Mouse (Mus musculus) limb, embryonic 11.5 days (tissue): ENCODE data around the gene Wnt1. TPM values are rescaled to one million over a fixed set of nuclear protein-coding genes. Genes with fewer than 3 reads are reported as not detected.

ENCODE experiments used
- ATAC-seq: fragments of 200-750 bp; cut with Nextera tagmentation; 2 replicates; pipeline ENCODE4 v1.8.0; 2017; ENCODE audit warnings: low read depth; ENCODE audit not compliant: insufficient number of reproducible peaks, low FRiP score, low TSS enrichment
- DNase-seq: peaks from one replicate; pipeline ENCODE4 v3.0.0-alpha.2; 2015; ENCODE audit warnings: low spot score
- H3K27ac ChIP-seq: fragments of 300-500 bp; sonication (generic); replicated peaks from 2 replicates; pipeline ENCODE4 v1.5.1; 2014; ENCODE audit warnings: low read depth, mild to moderate bottlenecking, low read length
- H3K27me3 ChIP-seq: fragments of 300-500 bp; sonication (generic); 2 replicates; pipeline ENCODE4 v1.6.1; 2014; ENCODE audit warnings: mild to moderate bottlenecking, low read length, mixed read lengths; ENCODE audit not compliant: control insufficient read depth, insufficient read depth
- H3K36me3 ChIP-seq: fragments of 300-500 bp; sonication (generic); 2 replicates; pipeline ENCODE4 v1.6.1; 2014; ENCODE audit warnings: mild to moderate bottlenecking, low read length, moderate library complexity, mixed read lengths; ENCODE audit not compliant: control insufficient read depth, insufficient read depth
- H3K4me1 ChIP-seq: fragments of 300-500 bp; sonication (generic); 2 replicates; pipeline ENCODE4 v1.6.1; 2014; ENCODE audit warnings: low read length, mixed read lengths; ENCODE audit not compliant: control insufficient read depth, insufficient read depth
- H3K4me2 ChIP-seq: fragments of 300-500 bp; sonication (generic); 2 replicates; pipeline ENCODE4 v1.6.1; 2014; ENCODE audit warnings: low read depth, mild to moderate bottlenecking, moderate library complexity; ENCODE audit not compliant: severe bottlenecking
- H3K4me3 ChIP-seq: fragments of 300-500 bp; sonication (generic); 2 replicates; pipeline ENCODE4 v1.5.1; 2014; ENCODE audit warnings: low read depth, low read length
- H3K9ac ChIP-seq: fragments of 300-500 bp; sonication (generic); 2 replicates; pipeline ENCODE4 v1.6.1; 2014; ENCODE audit warnings: mild to moderate bottlenecking, low read length
- H3K9me3 ChIP-seq: fragments of 300-500 bp; sonication (generic); 2 replicates; pipeline ENCODE4 v1.6.1; 2016; ENCODE audit warnings: low read length; ENCODE audit not compliant: control insufficient read depth
- WGBS: fragments of 180-500 bp; shearing (Covaris S2); extraction: QIAGEN DNeasy Blood & Tissue Kit; methylation state at CpG from one replicate; pipeline ENCODE4 v1.1.7; 2014; 5-methylcytosine and 5-hydroxymethylcytosine counted together
- polyA plus RNA-seq: library from polyadenylated mRNA; unstranded; fragments of >200 nt; fragmentation: Nextera tagmentation; extraction: Ambion mirVana; gene quantifications from 2 replicates; pipeline ENCODE4 v1.2.1, GENCODE M21; 2014

Wnt1 gene
- polyA plus RNA-seq, 1 experiment from 2014 or later: not detected

DNA sequence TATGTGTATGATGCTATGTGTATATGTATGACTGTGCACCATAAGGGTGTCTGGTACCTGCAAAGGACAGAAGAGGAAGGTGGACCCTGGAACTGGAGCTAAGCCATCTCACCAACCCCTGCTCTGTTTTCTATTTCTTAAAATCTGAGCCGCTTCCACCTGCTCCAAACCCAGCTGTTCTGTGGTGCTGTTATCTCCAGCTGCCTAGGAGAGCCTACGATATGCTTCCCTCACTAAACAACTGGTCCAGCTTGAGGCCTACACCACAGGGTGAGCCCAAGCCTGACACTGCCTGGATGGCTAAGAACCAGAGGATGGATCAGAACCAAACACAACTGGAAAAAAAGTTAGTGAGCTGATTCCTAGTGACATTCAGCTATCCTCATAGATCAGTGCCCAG, 35.5 kb upstream of the Wnt1 start:
- no peak overlapping the region for H3K9ac ChIP-seq
- no peak overlapping the region for H3K27ac ChIP-seq
- no peak overlapping the region for H3K4me2 ChIP-seq
- no peaks in the 10 kb centered on the region for H3K4me1 ChIP-seq
- no peaks in the 10 kb centered on the region for H3K27me3 ChIP-seq
- H3K4me3 ChIP-seq: no peak overlapping the region
- DNase-seq (no peak), ATAC-seq (no peak)
- peaks cover 2% of the 10 kb centered on the region; the same call in 1 of the 2 replicates for H3K36me3 ChIP-seq
- no peaks in the 10 kb centered on the region for H3K9me3 ChIP-seq
- WGBS: 89% methylated on average over 2 of the region's 2 CpGs

DNA sequence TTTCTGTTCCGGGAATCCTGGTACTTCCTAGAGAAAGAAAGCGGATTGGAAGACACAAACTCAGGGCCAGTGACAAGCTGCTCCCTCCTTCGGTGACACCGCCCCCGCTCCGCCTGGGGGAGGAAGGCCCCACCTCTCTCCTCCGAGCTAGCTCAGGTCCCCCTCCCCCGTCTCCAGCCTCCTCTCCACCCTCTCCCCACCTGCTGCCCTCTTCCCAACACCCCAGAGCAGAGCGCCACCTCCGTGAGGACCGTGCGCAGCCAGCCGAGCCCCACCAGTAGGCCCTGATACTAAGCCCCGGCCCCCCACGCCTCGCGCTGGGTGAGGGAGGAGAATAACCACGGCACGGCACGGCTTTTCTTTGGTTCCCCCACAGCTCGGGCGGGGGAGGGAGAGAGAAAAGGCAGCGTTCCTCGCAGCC, 27.4 kb upstream of the Wnt1 start:
- DNase-seq (peak; percentile 80), ATAC-seq (peak; percentile 72)
- Histone ChIP-seq H3K36me3 (peaks cover 2% of the 10 kb centered on the region; the same call in 1 of the 2 replicates), H3K27me3 (peaks cover 4% of the 10 kb centered on the region; the same call in 1 of the 2 replicates), H3K9me3 (no peaks in the 10 kb centered on the region), H3K4me3 (peak overlapping the region; percentile 99), H3K9ac (peak overlapping the region; percentile 83), H3K4me2 (peak overlapping the region; percentile 81), H3K4me1 (peaks cover 15% of the 10 kb centered on the region), H3K27ac (peak overlapping the region; percentile 73)
- WGBS: under 1% methylated on average over 21 of the region's 24 CpGs

DNA sequence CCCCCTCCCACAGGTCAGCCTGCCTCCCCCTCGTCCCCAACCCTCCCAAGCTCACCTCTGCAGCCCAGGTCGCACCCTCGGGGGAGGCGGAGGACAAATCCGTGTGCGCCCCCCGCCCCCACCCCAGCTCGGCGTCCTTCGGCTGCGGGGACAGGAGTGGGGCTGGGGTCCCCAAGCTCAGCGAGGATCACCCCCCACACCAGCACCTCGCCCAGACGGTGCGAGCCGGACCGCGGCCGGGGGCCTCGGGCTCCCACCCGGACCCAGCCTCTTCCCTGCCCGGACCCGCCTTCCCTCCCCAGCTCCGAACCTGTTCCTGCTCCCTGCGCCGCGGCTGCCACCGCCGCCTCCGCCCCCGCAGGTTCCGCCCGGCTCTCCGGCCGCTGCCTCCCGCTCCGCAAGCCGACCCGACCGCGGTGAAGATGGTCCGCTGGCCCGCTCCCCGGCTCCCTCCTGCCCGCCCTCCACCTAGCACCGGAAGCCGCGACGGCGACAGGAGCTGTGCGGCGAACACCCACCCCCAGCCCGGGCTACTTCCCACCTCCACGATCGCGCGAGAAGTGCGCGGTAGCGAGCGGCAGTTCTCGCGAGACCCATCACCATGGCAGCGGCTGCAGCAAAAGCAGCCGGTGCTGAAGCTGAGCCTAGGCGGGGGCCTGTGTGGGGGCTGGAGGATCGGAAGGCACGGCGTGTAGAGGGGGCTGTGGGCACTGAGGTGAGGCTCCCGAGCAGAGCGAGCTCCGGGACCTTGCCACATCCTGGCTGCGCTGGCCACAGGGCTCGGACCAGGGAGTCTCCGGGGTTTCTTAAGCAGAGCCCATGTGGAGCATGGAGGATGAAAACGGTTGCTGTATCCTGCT, 26.8 kb upstream of the Wnt1 start, which contains the start of gene Arf3:
Gene Arf3, minus strand, starts transcription at position 545 of the 860 bp plus-strand sequence.
- H3K4me3 ChIP-seq: peak within 1 kb of the TSS; percentile 99
- DNase-seq (peak; percentile 98), ATAC-seq (peak; percentile 89)
- peaks cover 2% of the 10 kb centered on the region; the same call in 1 of the 2 replicates for H3K36me3 ChIP-seq
- H3K9me3 ChIP-seq: no peaks in the 10 kb centered on the region
- WGBS: under 1% methylated on average over 75 of the region's 76 CpGs
- peak within 1 kb of the TSS; percentile 81 for H3K4me2 ChIP-seq
- peaks cover 15% of the 10 kb centered on the region for H3K4me1 ChIP-seq
- H3K9ac ChIP-seq: peak within 1 kb of the TSS; percentile 83
- peak within 1 kb of the TSS; percentile 73 for H3K27ac ChIP-seq
- H3K27me3 ChIP-seq: peaks cover 4% of the 10 kb centered on the region; the same call in 1 of the 2 replicates

DNA sequence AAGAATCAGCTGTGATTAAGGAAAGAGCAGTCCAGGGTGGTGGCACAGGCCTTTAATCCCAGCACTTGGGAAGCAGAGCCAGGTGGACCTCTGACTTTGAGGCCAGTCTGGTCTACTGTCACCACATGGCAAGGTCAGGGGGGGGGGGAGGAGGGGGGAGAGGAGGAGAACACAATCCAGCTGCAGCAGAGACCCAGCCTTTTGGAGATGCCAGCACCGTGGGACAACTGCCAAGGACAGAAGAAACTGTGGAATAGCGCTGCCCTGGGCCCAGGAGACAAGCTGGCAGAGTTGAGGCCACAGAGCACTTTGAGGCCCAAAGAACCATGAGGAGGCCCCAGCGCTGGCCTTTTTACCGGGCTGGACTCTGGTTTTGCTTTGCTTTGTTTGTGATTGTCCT, 23.7 kb upstream of the Wnt1 start:
- no peak overlapping the region for H3K9ac ChIP-seq
- H3K4me1 ChIP-seq: peaks cover 15% of the 10 kb centered on the region
- 67% methylated on average over 4 of the region's 4 CpGs for WGBS
- H3K27me3 ChIP-seq: peaks cover 8% of the 10 kb centered on the region
- no peak overlapping the region for H3K4me3 ChIP-seq
- no peak overlapping the region for H3K27ac ChIP-seq
- DNase-seq: no peak
- no peak overlapping the region for H3K4me2 ChIP-seq
- no peaks in the 10 kb centered on the region for H3K9me3 ChIP-seq
- no peaks in the 10 kb centered on the region for H3K36me3 ChIP-seq
- ATAC-seq: no peak

DNA sequence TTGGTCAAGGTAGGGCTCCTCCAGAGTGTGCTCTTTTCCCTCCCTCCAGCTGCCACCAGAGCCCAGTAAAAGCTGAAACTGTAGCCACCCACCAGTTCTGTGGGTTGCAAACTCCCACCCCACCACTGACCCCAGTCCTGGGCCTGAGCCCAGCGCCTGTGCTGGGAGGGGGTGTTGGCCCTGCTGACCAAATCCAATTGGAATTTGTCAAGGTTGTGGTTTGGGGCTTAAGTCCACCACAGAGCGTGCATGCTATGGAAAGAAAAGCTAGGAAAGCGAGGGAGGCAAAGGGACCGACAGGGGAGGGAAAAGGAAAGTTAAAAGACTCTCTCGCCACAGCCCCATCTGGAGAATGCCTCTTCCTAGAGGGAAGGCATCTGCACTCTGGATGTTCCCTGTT, 21.4 kb upstream of the Wnt1 start:
- ATAC-seq (no peak), DNase-seq (no peak)
- WGBS: 22% methylated on average over 5 of the region's 5 CpGs
- Histone ChIP-seq H3K4me1 (peaks cover 12% of the 10 kb centered on the region), H3K9ac (no peak overlapping the region), H3K27ac (no peak overlapping the region), H3K9me3 (no peaks in the 10 kb centered on the region), H3K4me3 (no peak overlapping the region), H3K27me3 (peaks cover 31% of the 10 kb centered on the region), H3K36me3 (no peaks in the 10 kb centered on the region), H3K4me2 (no peak overlapping the region)

DNA sequence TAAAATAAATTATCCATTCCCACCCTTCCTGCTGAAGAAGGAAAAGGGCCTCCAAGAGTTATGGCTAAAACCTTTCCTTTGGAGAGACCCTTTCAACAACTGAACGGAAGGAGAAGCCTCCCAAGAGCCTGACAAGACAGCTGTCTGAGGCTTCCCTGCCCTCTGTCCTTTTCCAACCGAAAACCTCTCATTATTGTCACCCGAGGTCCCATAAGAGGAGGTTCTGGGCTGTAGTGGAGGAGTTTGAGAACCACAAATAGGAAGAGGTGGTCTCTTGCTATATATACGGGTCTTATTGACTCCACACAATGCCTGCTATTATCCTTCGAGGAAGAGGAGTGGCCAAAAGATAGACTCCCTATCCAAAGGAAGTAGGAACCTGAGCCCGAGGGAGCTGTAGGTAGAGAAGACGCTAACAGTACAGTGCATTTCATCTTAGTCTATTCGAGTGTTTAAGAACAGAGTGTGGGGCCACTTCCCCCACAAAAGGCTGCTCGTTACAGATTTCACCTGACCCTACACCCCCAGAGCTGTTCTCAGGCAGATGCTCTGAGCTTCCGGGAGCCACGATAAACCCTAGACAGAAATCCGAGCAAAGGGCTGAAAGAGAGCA, 17.7 kb upstream of the Wnt1 start:
- Histone ChIP-seq H3K27me3 (peaks cover 64% of the 10 kb centered on the region), H3K9me3 (no peaks in the 10 kb centered on the region), H3K4me2 (peak overlapping the region; percentile 33; the same call in 1 of the 2 replicates), H3K9ac (no peak overlapping the region), H3K4me1 (peaks cover 16% of the 10 kb centered on the region), H3K4me3 (peak overlapping the region; percentile 21; the same call in 1 of the 2 replicates), H3K36me3 (no peaks in the 10 kb centered on the region), H3K27ac (no peak overlapping the region)
- 6% methylated on average over 12 of the region's 12 CpGs for whole genome bisulfite sequencing
- ATAC-seq (no peak), DNase-seq (no peak)

DNA sequence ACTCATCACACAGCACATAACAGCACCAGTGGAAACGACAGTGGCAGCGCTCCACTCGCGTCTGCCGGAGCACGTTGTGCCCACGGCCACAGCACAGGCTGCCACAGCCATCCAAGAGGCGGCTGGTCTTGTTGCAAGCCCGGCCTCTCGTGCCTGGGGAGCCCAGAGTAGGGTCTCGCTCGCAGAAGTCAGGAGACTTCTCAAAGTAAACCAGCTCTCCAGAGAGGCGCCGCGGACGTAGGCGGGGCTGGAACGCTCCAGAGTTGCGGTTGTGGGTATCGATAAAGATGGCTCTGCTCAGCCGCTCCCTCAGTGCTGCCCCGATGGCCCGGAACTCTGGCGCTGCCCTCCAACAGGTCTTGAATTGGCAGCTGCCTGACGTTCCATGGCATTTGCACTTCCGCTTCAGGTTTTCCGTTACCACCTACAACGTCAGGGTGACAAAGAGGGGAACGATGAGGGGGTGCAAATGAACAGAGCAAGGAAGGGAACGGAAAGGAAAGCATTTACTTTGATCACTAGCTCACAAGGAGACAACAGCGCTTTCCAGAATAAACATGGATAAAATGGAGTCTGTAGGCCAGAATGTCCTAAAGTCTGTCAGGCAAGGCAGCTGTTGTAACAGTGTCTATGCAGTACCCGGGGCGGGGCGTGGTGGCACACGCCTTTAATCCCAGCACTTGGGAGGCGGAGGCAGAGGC, 17.0 kb upstream of the Wnt1 start:
- Histone ChIP-seq H3K27ac (no peak overlapping the region), H3K27me3 (peaks cover 71% of the 10 kb centered on the region), H3K36me3 (no peaks in the 10 kb centered on the region), H3K4me3 (peak overlapping the region; percentile 21), H3K9me3 (no peaks in the 10 kb centered on the region), H3K4me2 (peak overlapping the region; percentile 33), H3K9ac (0 out of 2 replicates have a peak overlapping the region, but pooled peaks have one; percentile 19), H3K4me1 (peaks cover 16% of the 10 kb centered on the region)
- ATAC-seq (no peak), DNase-seq (peak; percentile 58)
- under 1% methylated on average over 36 of the region's 36 CpGs for WGBS

DNA sequence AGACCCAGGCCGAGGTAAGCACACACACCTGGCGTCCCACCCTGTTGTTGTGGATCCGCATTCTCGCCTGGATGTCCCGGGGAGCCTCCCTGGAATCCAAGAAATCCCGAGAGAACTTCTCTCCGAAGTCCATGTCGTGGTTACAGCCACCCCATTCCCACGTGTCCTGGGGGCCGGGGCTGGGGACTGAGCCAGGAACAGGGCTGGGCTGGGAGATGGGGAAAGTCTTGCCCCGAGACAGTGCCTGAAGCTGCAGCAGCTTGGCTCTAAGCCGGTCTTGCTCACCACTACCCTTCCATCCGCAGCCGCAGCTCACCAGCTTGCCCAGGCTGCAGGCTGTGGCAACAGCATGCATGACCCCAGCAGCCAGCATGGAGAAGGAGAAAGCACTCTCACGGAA, 15.6 kb upstream of the Wnt1 start:
- peaks cover 16% of the 10 kb centered on the region for H3K4me1 ChIP-seq

More for the DNA sequence above, 15.6 kb upstream of the Wnt1 start:
- Histone ChIP-seq H3K27ac (no peak overlapping the region), H3K9me3 (no peaks in the 10 kb centered on the region), H3K36me3 (no peaks in the 10 kb centered on the region), H3K4me2 (no peak overlapping the region), H3K27me3 (peaks cover 84% of the 10 kb centered on the region), H3K9ac (no peak overlapping the region), H3K4me3 (no peak overlapping the region)
- WGBS: 6% methylated on average over 15 of the region's 15 CpGs
- ATAC-seq: no peak
- DNase-seq: no peak
